Mouse (Mus musculus) heart, adult 2 months (tissue): ENCODE measurements around the gene Ap4b1.

Source experiments
- CTCF ChIP-seq: fragments of 200-600 bp; IDR thresholded peaks from 2 replicates; pipeline ENCODE4 v1.8.1; 2022; ENCODE audit warnings: antibody characterized with exemption, mild to moderate bottlenecking, moderate library complexity
- EP300 ChIP-seq: fragments of 200-500 bp; IDR thresholded peaks from 2 replicates; pipeline ENCODE4 v1.6.1; 2011; ENCODE audit warnings: low read depth, low read length, control low read depth; ENCODE audit not compliant: insufficient read depth

- TF ChIP-seq EP300 (no peak), CTCF (no peak)
Observed at GRCm38 (mm10) chr3:103829036-103829435, 19.7 kb downstream of the Ap4b1 start.
